Mouse (Mus musculus) urinary bladder, adult 2 months (tissue): ENCODE measurements around the gene Gstm7. TPM values are rescaled to one million over a fixed set of nuclear protein-coding genes. Genes with fewer than 3 reads are reported as not detected.
"Not testable (repeated sequence)": the region's sequence is repeated elsewhere in the genome, so short reads cannot be mapped to it uniquely, and the experiment has no call there.

Source experiments
- DNase-seq: peaks from one replicate; pipeline ENCODE4 v3.0.0; 2022; ENCODE audit warnings: low spot score
- polyA plus RNA-seq: library from polyadenylated mRNA; depleted of rRNA; stranded (reverse); fragments of >200 nt; gene quantifications from 2 replicates; pipeline ENCODE4 v1.2.3, GENCODE M21; 2012; rRNA removed

The Gstm7 gene
- 2.7 and 5.1 TPM in 2 replicates for polyA plus RNA-seq

- DNase-seq, result peak; percentile 81
Measured at GRCm38 (mm10) chr3:107931670-107932069, at the start of gene Gstm7. Gene Gstm7 (minus strand): TSS chr3:107931817.

- DNase-seq, result no peak
Measured at GRCm38 (mm10) chr3:107981261-107981660, 49.6 kb upstream of the Gstm7 start.

- peak; percentile 7 for DNase-seq
Measured at GRCm38 (mm10) chr3:107977691-107978090, 46.1 kb upstream of the Gstm7 start.

GRCm38 (mm10) chr3:107974237-107974636 lies 42.6 kb upstream of the Gstm7 start:
- DNase-seq, result no peak

GRCm38 (mm10) chr3:107972070-107972469 lies 40.5 kb upstream of the Gstm7 start:
- DNase-seq, result no peak

- peak; percentile 6 for DNase-seq
Measured at GRCm38 (mm10) chr3:107971101-107971500, 39.5 kb upstream of the Gstm7 start.

GRCm38 (mm10) chr3:107968724-107969395 lies 37.2 kb upstream of the Gstm7 start, which contains the start of gene Gstm3:
Gene Gstm3 (minus strand): TSS chr3:107969283.
- DNase-seq, result no peak

- DNase-seq, result no peak
Measured at GRCm38 (mm10) chr3:107966631-107967030, 35.0 kb upstream of the Gstm7 start.

- no peak for DNase-seq
Measured at GRCm38 (mm10) chr3:107965592-107965991, 34.0 kb upstream of the Gstm7 start.

- DNase-seq, result no peak
Measured at GRCm38 (mm10) chr3:107964656-107965308, 33.2 kb upstream of the Gstm7 start.

GRCm38 (mm10) chr3:107964026-107964425 lies 32.4 kb upstream of the Gstm7 start:
- no peak for DNase-seq

- DNase-seq, result not testable (repeated sequence)
Measured at GRCm38 (mm10) chr3:107955260-107955659, 23.6 kb upstream of the Gstm7 start.

GRCm38 (mm10) chr3:107953906-107954305 lies 22.3 kb upstream of the Gstm7 start:
- DNase-seq, result no peak

- DNase-seq, result peak; percentile 61
Measured at GRCm38 (mm10) chr3:107953328-107953755, 21.7 kb upstream of the Gstm7 start.

- no peak for DNase-seq
Measured at GRCm38 (mm10) chr3:107950531-107950930, 18.9 kb upstream of the Gstm7 start.

- DNase-seq, result not testable (repeated sequence)
Measured at GRCm38 (mm10) chr3:107949461-107949860, 17.8 kb upstream of the Gstm7 start.

- DNase-seq, result no peak
Measured at GRCm38 (mm10) chr3:107945729-107946128, 14.1 kb upstream of the Gstm7 start.

- no peak for DNase-seq
Measured at GRCm38 (mm10) chr3:107943239-107943990, 11.8 kb upstream of the Gstm7 start, which contains the start of gene Gstm6. Gene Gstm6 (minus strand): TSS chr3:107943749.

- no peak for DNase-seq
Measured at GRCm38 (mm10) chr3:107941261-107941660, 9.6 kb upstream of the Gstm7 start.

- no peak for DNase-seq
Measured at GRCm38 (mm10) chr3:107940524-107940923, 8.9 kb upstream of the Gstm7 start.

- no peak for DNase-seq
Measured at GRCm38 (mm10) chr3:107939830-107940229, 8.2 kb upstream of the Gstm7 start.

GRCm38 (mm10) chr3:107939403-107939802 lies 7.8 kb upstream of the Gstm7 start:
- peak; percentile 54 for DNase-seq
